Mouse (Mus musculus) heart, embryonic 12.5 days (tissue): ENCODE measurements around the gene Pcsk4. TPM values are rescaled to one million over a fixed set of nuclear protein-coding genes. Genes with fewer than 3 reads are reported as not detected.

Source experiments
- ATAC-seq: fragments of 200-750 bp; cut with Nextera tagmentation; 2 replicates; pipeline ENCODE4 v1.8.0; 2017; ENCODE audit warnings: moderate TSS enrichment, moderate library complexity; ENCODE audit not compliant: insufficient number of reproducible peaks, low FRiP score
- H3K27ac ChIP-seq: fragments of 300-500 bp; sonication (generic); 2 replicates; pipeline ENCODE4 v1.5.1; 2016; ENCODE audit warnings: mild to moderate bottlenecking, moderate library complexity; ENCODE audit not compliant: poor library complexity, severe bottlenecking
- H3K27me3 ChIP-seq: fragments of 300-500 bp; sonication (generic); replicated peaks from 2 replicates; pipeline ENCODE4 v1.6.1; 2016; ENCODE audit warnings: mild to moderate bottlenecking, moderate library complexity
- H3K36me3 ChIP-seq: fragments of 300-500 bp; sonication (generic); 2 replicates; pipeline ENCODE4 v1.6.1; 2016; ENCODE audit warnings: mild to moderate bottlenecking, moderate library complexity
- H3K4me1 ChIP-seq: fragments of 300-500 bp; sonication (generic); replicated peaks from 2 replicates; pipeline ENCODE4 v1.6.1; 2016; ENCODE audit warnings: mild to moderate bottlenecking
- H3K4me2 ChIP-seq: fragments of 300-500 bp; sonication (generic); 2 replicates; pipeline ENCODE4 v1.6.1; 2016; ENCODE audit warnings: mild to moderate bottlenecking, moderate library complexity
- H3K4me3 ChIP-seq: fragments of 300-500 bp; sonication (generic); 2 replicates; pipeline ENCODE4 v1.5.1; 2016; ENCODE audit warnings: mild to moderate bottlenecking
- H3K9ac ChIP-seq: fragments of 300-500 bp; sonication (generic); 2 replicates; pipeline ENCODE4 v1.6.1; 2016; ENCODE audit warnings: mild to moderate bottlenecking, moderate library complexity
- H3K9me3 ChIP-seq: fragments of 300-500 bp; sonication (generic); replicated peaks from 2 replicates; pipeline ENCODE4 v1.6.1; 2016; ENCODE audit warnings: mild to moderate bottlenecking, moderate library complexity
- WGBS: fragments of 180-500 bp; shearing (Covaris S2); methylation state at CpG from one replicate; pipeline ENCODE4 v1.1.7; 2016; 5-methylcytosine and 5-hydroxymethylcytosine counted together
- polyA plus RNA-seq: library from polyadenylated mRNA; unstranded; fragments of >200 nt; fragmentation: Nextera tagmentation; extraction: Ambion mirVana; gene quantifications from 2 replicates; pipeline ENCODE4 v1.2.1, GENCODE M21; 2016

Gene Pcsk4
- polyA plus RNA-seq, 1 experiment from 2014 or later, result 1.0 TPM

GRCm38 (mm10) chr10:80363734-80364133, 34.4 kb upstream of the Pcsk4 start:
- no peak overlapping the region for H3K27ac ChIP-seq
- no peaks in the 10 kb centered on the region for H3K36me3 ChIP-seq
- no peaks in the 10 kb centered on the region for H3K4me1 ChIP-seq
- H3K4me3 ChIP-seq, result no peak overlapping the region
- no peak overlapping the region for H3K9ac ChIP-seq
- WGBS, result 55% methylated on average over 6 of the region's 6 CpGs
- ATAC-seq, result peak; percentile 27
- peaks cover 9% of the 10 kb centered on the region for H3K9me3 ChIP-seq
- peaks cover 85% of the 10 kb centered on the region for H3K27me3 ChIP-seq
- H3K4me2 ChIP-seq, result no peak overlapping the region

- ATAC-seq, result peak; percentile 34; the same call in 1 of the 2 replicates
These were observed 28.8 kb upstream of the Pcsk4 start for GRCm38 (mm10) chr10:80357994-80358639.

GRCm38 (mm10) chr10:80357336-80357735, 28.0 kb upstream of the Pcsk4 start:
- WGBS, result 28% methylated on average over 7 of the region's 7 CpGs
- H3K36me3 ChIP-seq, result no peaks in the 10 kb centered on the region
- H3K4me3 ChIP-seq, result no peak overlapping the region
- no peak overlapping the region for H3K27ac ChIP-seq
- H3K4me2 ChIP-seq, result no peak overlapping the region
- no peak overlapping the region for H3K9ac ChIP-seq
- peaks cover 24% of the 10 kb centered on the region for H3K4me1 ChIP-seq
- 0 out of 2 replicates have a peak, but pooled peaks cover under 1% of the 10 kb centered on the region for H3K9me3 ChIP-seq
- H3K27me3 ChIP-seq, result peaks cover 92% of the 10 kb centered on the region
- no peak for ATAC-seq

More at GRCm38 (mm10) chr10:80357994-80358639, 28.8 kb upstream of the Pcsk4 start:
- peak overlapping the region; percentile 52 for H3K4me2 ChIP-seq
- no peak overlapping the region for H3K9ac ChIP-seq
- peak overlapping the region; percentile 18 for H3K4me3 ChIP-seq
- no peaks in the 10 kb centered on the region for H3K36me3 ChIP-seq
- 0 out of 2 replicates have a peak, but pooled peaks cover 4% of the 10 kb centered on the region for H3K9me3 ChIP-seq
- peaks cover 89% of the 10 kb centered on the region for H3K27me3 ChIP-seq
- H3K27ac ChIP-seq, result no peak overlapping the region
- WGBS, result 7% methylated on average over 31 of the region's 31 CpGs
- peaks cover 17% of the 10 kb centered on the region for H3K4me1 ChIP-seq

GRCm38 (mm10) chr10:80356737-80357136, 27.4 kb upstream of the Pcsk4 start:
- Histone ChIP-seq H3K4me1 (peaks cover 24% of the 10 kb centered on the region), H3K4me3 (peak overlapping the region; percentile 34), H3K9ac (no peak overlapping the region; the same call in 1 of the 2 replicates), H3K9me3 (no peaks in the 10 kb centered on the region), H3K27me3 (peaks cover 98% of the 10 kb centered on the region), H3K36me3 (no peaks in the 10 kb centered on the region), H3K27ac (no peak overlapping the region), H3K4me2 (peak overlapping the region; percentile 54)
- WGBS, result 4% methylated on average over 34 of the region's 34 CpGs
- no peak for ATAC-seq

- WGBS, result 2% methylated on average over 53 of the region's 53 CpGs
These were observed 26.8 kb upstream of the Pcsk4 start, which contains the start of gene Plk5 for GRCm38 (mm10) chr10:80356001-80356682. Plk5 (plus strand) TSS chr10:80356459.

GRCm38 (mm10) chr10:80355431-80355830, 26.1 kb upstream of the Pcsk4 start:
- Histone ChIP-seq H3K27me3 (peaks cover 100% of the 10 kb centered on the region), H3K4me2 (no peak overlapping the region), H3K4me3 (no peak overlapping the region), H3K27ac (no peak overlapping the region), H3K9me3 (no peaks in the 10 kb centered on the region), H3K36me3 (no peaks in the 10 kb centered on the region), H3K9ac (no peak overlapping the region), H3K4me1 (peaks cover 24% of the 10 kb centered on the region)
- no peak for ATAC-seq
- 10% methylated on average over 9 of the region's 9 CpGs for WGBS

More at GRCm38 (mm10) chr10:80356001-80356682, 26.8 kb upstream of the Pcsk4 start, which contains the start of gene Plk5:
- H3K27ac ChIP-seq, result no peak within 1 kb of the TSS
- H3K27me3 ChIP-seq, result peaks cover 100% of the 10 kb centered on the region
- H3K9ac ChIP-seq, result no peak within 1 kb of the TSS; the same call in 1 of the 2 replicates
- H3K4me3 ChIP-seq, result peak within 1 kb of the TSS; percentile 34
- no peaks in the 10 kb centered on the region for H3K36me3 ChIP-seq
- peaks cover 24% of the 10 kb centered on the region for H3K4me1 ChIP-seq
- no peak for ATAC-seq
- H3K4me2 ChIP-seq, result peak within 1 kb of the TSS; percentile 54
- no peaks in the 10 kb centered on the region for H3K9me3 ChIP-seq

GRCm38 (mm10) chr10:80352727-80353126, 23.4 kb upstream of the Pcsk4 start:
- peaks cover 99% of the 10 kb centered on the region for H3K27me3 ChIP-seq
- H3K4me3 ChIP-seq, result no peak overlapping the region
- no peak overlapping the region for H3K27ac ChIP-seq
- no peaks in the 10 kb centered on the region for H3K9me3 ChIP-seq
- 38% methylated on average over 8 of the region's 8 CpGs for WGBS
- ATAC-seq, result no peak
- H3K4me2 ChIP-seq, result no peak overlapping the region
- no peaks in the 10 kb centered on the region for H3K36me3 ChIP-seq
- H3K9ac ChIP-seq, result no peak overlapping the region
- H3K4me1 ChIP-seq, result peaks cover 37% of the 10 kb centered on the region

GRCm38 (mm10) chr10:80351896-80352295, 22.6 kb upstream of the Pcsk4 start:
- Histone ChIP-seq H3K9ac (no peak overlapping the region), H3K9me3 (no peaks in the 10 kb centered on the region), H3K36me3 (no peaks in the 10 kb centered on the region), H3K27me3 (peaks cover 99% of the 10 kb centered on the region), H3K4me3 (no peak overlapping the region), H3K4me1 (peaks cover 41% of the 10 kb centered on the region), H3K4me2 (no peak overlapping the region), H3K27ac (no peak overlapping the region)
- WGBS, result 24% methylated on average over 11 of the region's 11 CpGs
- no peak for ATAC-seq

GRCm38 (mm10) chr10:80350292-80350691, 21.0 kb upstream of the Pcsk4 start:
- H3K27ac ChIP-seq, result no peak overlapping the region
- H3K27me3 ChIP-seq, result peaks cover 97% of the 10 kb centered on the region
- peaks cover 35% of the 10 kb centered on the region for H3K4me1 ChIP-seq
- peak; percentile 40; the same call in 1 of the 2 replicates for ATAC-seq
- H3K9me3 ChIP-seq, result no peaks in the 10 kb centered on the region
- WGBS, result 4% methylated on average over 7 of the region's 7 CpGs
- no peak overlapping the region for H3K9ac ChIP-seq
- no peak overlapping the region for H3K4me2 ChIP-seq
- H3K36me3 ChIP-seq, result no peaks in the 10 kb centered on the region
- H3K4me3 ChIP-seq, result no peak overlapping the region

GRCm38 (mm10) chr10:80348981-80349380, 19.7 kb upstream of the Pcsk4 start:
- H3K27ac ChIP-seq, result no peak overlapping the region
- peak overlapping the region; percentile 68 for H3K9ac ChIP-seq
- peaks cover 97% of the 10 kb centered on the region for H3K27me3 ChIP-seq
- H3K4me2 ChIP-seq, result peak overlapping the region; percentile 75
- H3K4me3 ChIP-seq, result peak overlapping the region; percentile 48
- no peaks in the 10 kb centered on the region for H3K9me3 ChIP-seq
- no peak for ATAC-seq
- WGBS, result 16% methylated on average over 26 of the region's 26 CpGs
- H3K4me1 ChIP-seq, result peaks cover 48% of the 10 kb centered on the region
- H3K36me3 ChIP-seq, result no peaks in the 10 kb centered on the region

- H3K27me3 ChIP-seq, result peaks cover 97% of the 10 kb centered on the region
- no peaks in the 10 kb centered on the region for H3K36me3 ChIP-seq
- peak within 1 kb of the TSS; percentile 48 for H3K4me3 ChIP-seq
- ATAC-seq, result peak; percentile 73
- peak within 1 kb of the TSS; percentile 68 for H3K9ac ChIP-seq
- peak within 1 kb of the TSS; percentile 75 for H3K4me2 ChIP-seq
- H3K4me1 ChIP-seq, result peaks cover 53% of the 10 kb centered on the region
- H3K27ac ChIP-seq, result no peak within 1 kb of the TSS
- no peaks in the 10 kb centered on the region for H3K9me3 ChIP-seq
- WGBS, result 1% methylated on average over 42 of the region's 42 CpGs
These were observed 19.0 kb upstream of the Pcsk4 start, which contains the start of gene Adamtsl5 for GRCm38 (mm10) chr10:80348244-80348781. Adamtsl5 (minus strand) TSS chr10:80348412.
